ENCODE assay signal across 8 mouse cellular contexts in the genomic region with DNA sequence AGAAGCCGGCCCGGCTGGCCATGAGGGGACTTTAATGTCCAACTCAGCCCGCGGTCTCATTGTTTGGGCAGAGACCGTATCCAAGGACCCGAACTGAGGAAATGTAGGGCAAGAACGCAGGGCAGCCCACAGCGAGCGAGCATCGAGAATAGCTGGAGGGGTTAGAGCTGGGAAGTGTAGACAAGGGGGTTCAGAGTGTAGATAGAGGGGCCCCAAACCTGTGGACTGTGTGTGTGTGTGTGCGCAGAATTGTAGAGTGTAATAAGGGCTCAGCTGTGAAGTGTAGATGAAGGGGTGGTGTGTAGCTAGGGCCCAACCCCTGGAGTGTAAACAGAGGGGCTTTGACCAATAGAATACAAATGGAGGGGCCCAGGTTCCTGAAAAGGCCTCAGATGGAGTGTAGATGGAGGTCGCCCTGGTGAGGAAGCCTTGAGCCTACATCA. TPM values are rescaled to one million over a fixed set of nuclear protein-coding genes. Genes with fewer than 3 reads are reported as not detected.
DNase-seq lines count a peak whose midpoint lies in the region; ATAC-seq and TF ChIP-seq lines count a peak whose summit lies in the region.

No protein-coding gene starts in this region.

- 2% methylated on average over 12 of the region's 12 CpGs for WGBS in kidney, embryonic 15.5 days
- under 1% methylated on average over 12 of the region's 12 CpGs for WGBS in forebrain, embryonic 12.5 days
- WGBS in liver, embryonic 14.5 days (ENCODE audit: insufficient replicate concordance): 6% methylated on average over 12 of the region's 12 CpGs

- no peak; a peak in 1 of 4 replicates for TF ChIP-seq EP300 in MEL (IDR thresholded peaks at IDR 0.05; ENCODE audit: low read depth in 1 of 2, low read length in 2 of 2)
- TF ChIP-seq EP300 in liver, embryonic 14.5 days (IDR thresholded peaks at IDR 0.05; ENCODE audit: low read depth): no peak

- DNase-seq in kidney, postnatal 4 days: no peak
- peak; percentile 83 for DNase-seq in MEL (ENCODE audit: low read depth, low spot score)
- DNase-seq in liver, embryonic 14.5 days (ENCODE audit: low read depth in 3 of 3, low spot score in 3 of 3): no peak
- no peak for DNase-seq in frontal cortex, postnatal 14 days (ENCODE audit: low spot score in 2 of 2)

- H3K79me2 ChIP-seq in MEL (ENCODE audit: control insufficient read depth, insufficient read depth, low read length, poor library complexity): peaks cover 6% of the 10 kb centered on the region

- no peaks in the 10 kb centered on the region for H3K27me3 ChIP-seq in kidney, embryonic 15.5 days
- no peaks in the 10 kb centered on the region for H3K27me3 ChIP-seq in MEL (ENCODE audit: control insufficient read depth in 1 of 2, insufficient read depth in 2 of 2, low read length in 2 of 2)
- H3K27me3 ChIP-seq in forebrain, embryonic 12.5 days: no peaks in the 10 kb centered on the region
- H3K27me3 ChIP-seq in liver, embryonic 14.5 days (ENCODE audit: control insufficient read depth, insufficient read depth, low read length): no peaks in the 10 kb centered on the region

- H3K9ac ChIP-seq in kidney, embryonic 15.5 days: peak overlapping the region; percentile 93
- peak overlapping the region; percentile 92 for H3K9ac ChIP-seq in MEL (ENCODE audit: control insufficient read depth, low read depth, low read length, poor library complexity, severe bottlenecking)
- H3K9ac ChIP-seq in forebrain, embryonic 12.5 days: peak overlapping the region; percentile 91
- peak overlapping the region; percentile 92 for H3K9ac ChIP-seq in liver, embryonic 14.5 days (replicated peaks)

- H3K36me3 ChIP-seq in kidney, embryonic 15.5 days: peaks cover 10% of the 10 kb centered on the region
- H3K36me3 ChIP-seq in MEL (ENCODE audit: control insufficient read depth in 1 of 2, insufficient read depth in 2 of 2, low read length in 2 of 2): peaks cover 0 to 4% of the 10 kb centered on the region in 2 experiments; a peak in 2 of 4 replicates
- H3K36me3 ChIP-seq in forebrain, embryonic 12.5 days (replicated peaks): peaks cover 18% of the 10 kb centered on the region
- no peaks in the 10 kb centered on the region for H3K36me3 ChIP-seq in liver, embryonic 14.5 days (replicated peaks; ENCODE audit: control insufficient read depth, insufficient read depth, low read depth)

- no peak for TF ChIP-seq RAD21 in MEL (IDR thresholded peaks at IDR 0.05; ENCODE audit: low read depth, low read length)

- peaks cover 32% of the 10 kb centered on the region for H3K4me1 ChIP-seq in kidney, embryonic 15.5 days
- peaks cover 9 to 14% of the 10 kb centered on the region in 2 experiments for H3K4me1 ChIP-seq in MEL (ENCODE audit: control insufficient read depth in 1 of 2, insufficient read depth in 2 of 2, low read length in 2 of 2)
- H3K4me1 ChIP-seq in forebrain, embryonic 12.5 days: peaks cover 43% of the 10 kb centered on the region
- peaks cover 6 to 25% of the 10 kb centered on the region in 2 experiments for H3K4me1 ChIP-seq in liver, embryonic 14.5 days (replicated peaks; ENCODE audit: control insufficient read depth in 2 of 2, insufficient read depth in 2 of 2, low read length in 1 of 2)

- peak overlapping the region; percentile 77 for H3K4me3 ChIP-seq in kidney, embryonic 15.5 days (replicated peaks)
- H3K4me3 ChIP-seq in MEL (ENCODE audit: control insufficient read depth in 1 of 2, insufficient read depth in 1 of 2, low read depth in 2 of 2, low read length in 2 of 2): peak overlapping the region; percentile 84 to 86
- peak overlapping the region; percentile 73 for H3K4me3 ChIP-seq in forebrain, embryonic 12.5 days (replicated peaks)
- peak overlapping the region; percentile 84 to 93 for H3K4me3 ChIP-seq in liver, embryonic 14.5 days (ENCODE audit: insufficient read depth in 1 of 2, low read depth in 2 of 2, low read length in 2 of 2)

- ATAC-seq in kidney, embryonic 15.5 days (replicated peaks; ENCODE audit: low FRiP score): peak; percentile 49
- peak; percentile 63 for ATAC-seq in forebrain, embryonic 12.5 days (ENCODE audit: low FRiP score)
- ATAC-seq in liver, embryonic 14.5 days (ENCODE audit: insufficient read depth): peak; percentile 25
- no peak for ATAC-seq in megakaryocyte progenitor cell, adult 5-6 weeks (replicated peaks; ENCODE audit: poor library complexity)
- ATAC-seq in monocyte, adult 5-6 weeks (replicated peaks; ENCODE audit: insufficient number of reproducible peaks, low FRiP score, low TSS enrichment, poor library complexity, severe bottlenecking): no peak

- 0 out of 6 replicates have a peak, but pooled peaks of 1 of the 3 experiments have one; percentile 3 for TF ChIP-seq CTCF in MEL (IDR thresholded peaks at IDR 0.05 in 2 of 3, conservative IDR thresholded peaks at IDR 0.05 in 1 of 3; ENCODE audit: control insufficient read depth in 1 of 3, insufficient read depth in 1 of 3, low read depth in 2 of 3, low read length in 3 of 3, poor library complexity in 1 of 3, severe bottlenecking in 1 of 3)
- TF ChIP-seq CTCF in liver, embryonic 14.5 days (IDR thresholded peaks at IDR 0.05; ENCODE audit: low read depth): no peak

- peak overlapping the region; percentile 94 for H3K27ac ChIP-seq in kidney, embryonic 15.5 days
- H3K27ac ChIP-seq in MEL (ENCODE audit: control insufficient read depth, low read depth, low read length): peak overlapping the region; percentile 72
- H3K27ac ChIP-seq in forebrain, embryonic 12.5 days: peak overlapping the region; percentile 96
- H3K27ac ChIP-seq in liver, embryonic 14.5 days: peak overlapping the region; percentile 71

- TF ChIP-seq POLR2A in MEL (IDR thresholded peaks at IDR 0.05; ENCODE audit: control insufficient read depth in 1 of 2, insufficient read depth in 1 of 2, low read depth in 1 of 2, low read length in 2 of 2, poor library complexity in 1 of 2): 0 out of 4 replicates have a peak, but pooled peaks of 1 of the 2 experiments have one; percentile 41

- peaks cover 3% of the 10 kb centered on the region; the same call in 1 of the 2 replicates for H3K9me3 ChIP-seq in kidney, embryonic 15.5 days (replicated peaks)
- no peaks in the 10 kb centered on the region for H3K9me3 ChIP-seq in MEL (replicated peaks; ENCODE audit: insufficient read depth, low read length)
- 0 out of 2 replicates have a peak, but pooled peaks cover 8% of the 10 kb centered on the region for H3K9me3 ChIP-seq in forebrain, embryonic 12.5 days
- H3K9me3 ChIP-seq in liver, embryonic 14.5 days (ENCODE audit: control insufficient read depth, low read length): no peaks in the 10 kb centered on the region

- peak overlapping the region; percentile 87 for H3K4me2 ChIP-seq in kidney, embryonic 15.5 days
- H3K4me2 ChIP-seq in forebrain, embryonic 12.5 days: peak overlapping the region; percentile 87
- H3K4me2 ChIP-seq in liver, embryonic 14.5 days (ENCODE audit: low read depth): peak overlapping the region; percentile 98

TF ChIP-seq in MEL, 35 proteins besides CTCF, POLR2A, EP300 and RAD21 (continues in another document):
- no peak; the same call in 1 of the 2 replicates for TF ChIP-seq MAZ (IDR thresholded peaks at IDR 0.05; ENCODE audit: low read depth, low read length)
- peak; percentile 43 for TF ChIP-seq MXI1 (IDR thresholded peaks at IDR 0.05; ENCODE audit: low read depth, low read length)
- no peak for TF ChIP-seq JUND (IDR thresholded peaks at IDR 0.05; ENCODE audit: low read depth, low read length)
- TF ChIP-seq SMC3 (IDR thresholded peaks at IDR 0.05; ENCODE audit: low read depth, low read length): 0 out of 2 replicates have a peak, but pooled peaks have one; percentile 1
- no peak for TF ChIP-seq RCOR1 (IDR thresholded peaks at IDR 0.05; ENCODE audit: low read depth, low read length)
- TF ChIP-seq POLR2AphosphoS2 (IDR thresholded peaks at IDR 0.05; ENCODE audit: low read length): no peak
- TF ChIP-seq E2F4 (IDR thresholded peaks at IDR 0.05; ENCODE audit: borderline replicate concordance, low read depth, low read length): 0 out of 2 replicates have a peak, but pooled peaks have one; percentile 20
- no peak for TF ChIP-seq MYB (IDR thresholded peaks at IDR 0.05; ENCODE audit: low read depth, low read length)
- no peak for TF ChIP-seq CHD2 (IDR thresholded peaks at IDR 0.05; ENCODE audit: low read length)
- TF ChIP-seq TCF12 (IDR thresholded peaks at IDR 0.05; ENCODE audit: low read depth, low read length): peak; percentile 29; the same call in 1 of the 2 replicates
- no peak for TF ChIP-seq NRF1 (IDR thresholded peaks at IDR 0.05; ENCODE audit: insufficient read depth, low read depth, low read length, poor library complexity, severe bottlenecking)
- no peak for TF ChIP-seq UBTF (IDR thresholded peaks at IDR 0.05; ENCODE audit: borderline replicate concordance, insufficient read depth, low read depth, low read length)
- peak; percentile 31 for TF ChIP-seq ZMIZ1 (IDR thresholded peaks at IDR 0.05; ENCODE audit: low read depth, low read length)
- TF ChIP-seq ETS1 (IDR thresholded peaks at IDR 0.05; ENCODE audit: low read depth, low read length): peak; percentile 30; the same call in 1 of the 2 replicates

RNA-seq across cellular contexts. Expression of a gene that starts 0.5 kb away (rescaled TPM):
- polyA plus RNA-seq in kidney, embryonic 15.5 days (2015; fragmentation: Nextera tagmentation; extraction: Ambion mirVana): 30.2 and 35.2 TPM in 2 replicates
- total RNA-seq in MEL (2012; rRNA removed): 11.9 and 12.9 TPM in 2 replicates
- polyA plus RNA-seq in MEL (2012; ENCODE audit: insufficient read depth in 1 of 2, insufficient read length in 2 of 2, low read depth in 1 of 2, low replicate concordance in 2 of 2, missing spikeins in 1 of 2): 10 to 100 TPM in 1 of 2 experiments, not detected in 1; 15.4 TPM
- polyA plus RNA-seq in forebrain, embryonic 12.5 days (2016; fragmentation: Nextera tagmentation; extraction: Ambion mirVana): 74.9 and 75.4 TPM in 2 replicates
- 18.7 and 21.7 TPM in 2 replicates for polyA plus RNA-seq in liver, embryonic 14.5 days (2012; rRNA removed)
- polyA plus RNA-seq in liver, embryonic 14.5 days (2014; fragmentation: Nextera tagmentation; extraction: Ambion mirVana): 17.1 and 20.4 TPM in 2 replicates
- 9.7 and 12.2 TPM in 2 replicates for total RNA-seq in megakaryocyte progenitor cell, adult 5-6 weeks (2015)
- 8.3 and 11.8 TPM in 2 replicates for total RNA-seq in megakaryocyte progenitor cell, adult 5-6 weeks (2017)
- 1.5 to 7.6 TPM (median 5.7 TPM) in 3 replicates for total RNA-seq in monocyte, adult 5-6 weeks (2017)

RNA-seq across cellular contexts. Expression of a gene that starts 42.0 kb away (rescaled TPM):
- 0.42 and 0.68 TPM in 2 replicates for polyA plus RNA-seq in kidney, embryonic 15.5 days (2015; fragmentation: Nextera tagmentation; extraction: Ambion mirVana)
- total RNA-seq in MEL (2012; rRNA removed): 0.26 and 0.27 TPM in 2 replicates
- under 1 TPM in 1 of 2 experiments, not detected in 1; 0.88 TPM for polyA plus RNA-seq in MEL (2012; ENCODE audit: insufficient read depth in 1 of 2, insufficient read length in 2 of 2, low read depth in 1 of 2, low replicate concordance in 2 of 2, missing spikeins in 1 of 2)
- polyA plus RNA-seq in forebrain, embryonic 12.5 days (2016; fragmentation: Nextera tagmentation; extraction: Ambion mirVana): 3.0 and 3.4 TPM in 2 replicates
- 0.90 and 1.2 TPM in 2 replicates for polyA plus RNA-seq in liver, embryonic 14.5 days (2012; rRNA removed)
- polyA plus RNA-seq in liver, embryonic 14.5 days (2014; fragmentation: Nextera tagmentation; extraction: Ambion mirVana): 0.17 and 0.27 TPM in 2 replicates
- total RNA-seq in megakaryocyte progenitor cell, adult 5-6 weeks (2015): 0.44 and 0.95 TPM in 2 replicates
- total RNA-seq in megakaryocyte progenitor cell, adult 5-6 weeks (2017): 0.08 and 0.30 TPM in 2 replicates
- 0.29 TPM in 1 of 3 replicates, not detected in the others for total RNA-seq in monocyte, adult 5-6 weeks (2017)

Comparison
In these comparisons a context has a peak if more than half of its experiments do, and no peak if none do; other contexts are left out.
1. ATAC-seq: peak in kidney, embryonic 15.5 days (single experiment), forebrain, embryonic 12.5 days (single experiment) and liver, embryonic 14.5 days (single experiment); none in megakaryocyte progenitor cell, adult 5-6 weeks (single experiment) and monocyte, adult 5-6 weeks (single experiment).
2. Peak in every context shown above with its lines, with median percentiles within 50 percentile points of each other: H3K27ac ChIP-seq, H3K4me2 ChIP-seq, H3K4me3 ChIP-seq and H3K9ac ChIP-seq.